Mouse (Mus musculus) kidney, adult 11 months (tissue): ENCODE measurements around the gene Ndrg2.
"Not testable (repeated sequence)": the region's sequence is repeated elsewhere in the genome, so short reads cannot be mapped to it uniquely, and the experiment has no call there.

Source experiments
- DNase-seq: peaks from one replicate; pipeline ENCODE4 v3.0.0; 2022

Gene Ndrg2

DNA sequence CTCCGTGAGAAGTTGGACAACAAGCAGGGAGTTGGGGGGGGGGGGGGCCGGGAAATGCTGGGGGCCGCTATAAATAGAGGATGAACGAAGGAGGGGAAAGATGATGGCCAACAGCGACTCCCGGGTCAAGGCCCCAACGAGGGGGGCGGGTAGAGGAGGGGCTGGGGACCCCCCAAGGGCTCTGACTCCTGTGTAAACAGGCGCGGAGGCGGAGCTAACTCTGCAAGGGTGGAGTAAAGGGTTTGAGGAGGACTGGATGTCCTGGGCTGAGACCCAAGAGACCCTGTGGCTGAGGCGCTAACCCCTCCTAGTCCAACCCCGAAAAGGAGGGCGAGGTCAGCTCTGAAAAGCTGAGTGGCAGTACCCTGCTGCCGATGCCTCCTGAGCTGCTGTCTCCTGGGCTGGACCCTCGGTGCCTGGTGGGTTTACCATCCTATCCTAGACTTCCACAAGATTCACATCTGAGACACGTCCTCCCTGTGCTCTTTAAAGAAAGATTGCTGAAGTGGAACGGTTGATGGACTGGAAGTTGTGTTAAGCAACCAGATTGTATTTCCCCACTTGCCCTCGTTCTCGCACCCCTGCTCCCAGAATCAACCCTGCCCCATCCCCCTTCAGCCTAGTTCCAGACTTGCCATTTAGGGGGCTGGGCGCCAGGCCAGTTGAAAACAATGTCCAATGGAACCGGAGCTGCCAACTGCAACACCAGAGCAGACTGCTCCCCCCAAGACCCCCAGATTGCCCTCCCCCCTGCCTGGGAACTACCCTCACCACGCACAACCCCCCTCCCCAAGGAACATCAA lies at the start of gene Ndrg2:
Ndrg2 (minus strand) TSS at position 199 of the 803 bp plus-strand sequence.
- DNase-seq, result peak; percentile 79

DNA sequence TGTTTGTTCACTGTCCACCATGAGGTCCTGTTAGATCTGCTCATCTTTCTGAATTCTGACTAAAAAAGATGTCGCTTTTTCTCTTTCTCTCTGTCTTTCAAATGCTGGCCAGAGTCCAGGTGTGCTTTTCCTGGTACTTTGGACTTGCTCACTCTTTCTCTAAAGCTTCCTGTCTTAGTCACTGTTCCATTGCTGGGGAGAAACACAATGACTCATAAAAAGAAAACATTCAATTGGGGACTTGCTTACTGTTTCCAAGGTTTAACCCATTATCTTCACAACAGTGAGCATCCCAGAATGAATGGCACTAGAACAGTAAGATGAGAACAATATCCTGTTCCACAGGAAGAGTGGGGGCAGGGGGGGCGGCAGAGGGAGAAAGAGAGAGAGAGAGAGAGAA lies 46.4 kb upstream of the Ndrg2 start:
- no peak for DNase-seq

DNA sequence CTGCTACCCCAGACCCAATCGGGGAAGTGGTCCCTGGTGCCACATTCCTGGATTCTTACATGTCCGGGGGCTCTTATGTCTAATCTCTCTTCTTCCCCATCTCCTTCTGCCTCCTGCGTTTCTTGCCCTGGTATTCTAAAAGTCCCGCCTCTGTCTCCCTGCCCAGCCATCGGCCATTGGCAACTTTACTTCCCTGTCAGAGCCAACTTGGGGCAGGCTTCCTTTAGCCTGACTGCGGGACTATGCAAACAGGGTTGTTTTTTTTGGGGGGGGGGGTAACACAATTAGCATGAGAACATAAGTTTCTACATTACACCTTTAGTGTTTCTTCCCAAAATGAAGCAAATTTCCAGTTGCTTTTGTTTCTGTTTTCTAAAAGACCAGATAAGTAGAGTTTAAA lies 29.4 kb upstream of the Ndrg2 start:
- no peak for DNase-seq

DNA sequence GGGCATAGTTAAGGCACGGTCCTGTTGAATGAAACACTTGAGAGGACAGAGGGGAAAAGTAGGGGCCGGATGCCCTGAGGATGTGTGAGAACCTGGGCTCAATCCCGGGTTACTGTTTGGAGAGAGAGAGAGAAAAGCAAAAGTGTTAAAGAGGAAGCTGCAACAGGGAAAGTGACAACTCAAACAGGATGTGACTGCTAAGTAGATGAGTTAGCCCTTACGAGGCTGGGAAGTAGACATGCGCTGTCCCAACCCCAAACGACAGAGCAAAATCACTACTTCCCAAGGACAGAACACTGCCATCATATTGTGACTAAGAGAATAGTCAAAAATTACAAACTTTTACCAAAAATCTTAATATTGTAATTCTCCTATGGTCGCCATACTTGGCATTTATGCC lies 28.3 kb upstream of the Ndrg2 start:
- DNase-seq, result no peak

DNA sequence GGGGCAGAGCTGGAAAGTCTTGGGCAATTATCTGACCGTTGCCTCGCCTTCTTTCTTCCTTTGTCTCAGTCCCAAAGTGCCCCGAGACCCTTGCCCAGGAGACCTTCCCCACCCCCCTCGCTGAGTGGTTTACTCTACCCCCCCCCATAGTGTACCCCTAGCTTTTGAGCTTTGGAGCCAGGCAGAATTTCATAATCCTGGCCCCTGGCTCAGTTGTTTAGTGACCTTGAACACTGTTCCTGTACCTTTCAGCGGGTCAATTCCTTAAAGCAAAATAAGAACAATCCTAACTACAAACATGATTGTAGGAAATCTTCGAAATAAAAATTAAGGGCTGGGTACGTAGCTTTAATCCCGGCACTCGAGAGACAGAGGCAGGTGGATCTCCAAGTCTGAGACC lies 27.6 kb upstream of the Ndrg2 start:
- no peak for DNase-seq

GRCm38 (mm10) chr14:51940944-51941560 lies 27.1 kb upstream of the Ndrg2 start:
- peak; percentile 52 for DNase-seq

DNA sequence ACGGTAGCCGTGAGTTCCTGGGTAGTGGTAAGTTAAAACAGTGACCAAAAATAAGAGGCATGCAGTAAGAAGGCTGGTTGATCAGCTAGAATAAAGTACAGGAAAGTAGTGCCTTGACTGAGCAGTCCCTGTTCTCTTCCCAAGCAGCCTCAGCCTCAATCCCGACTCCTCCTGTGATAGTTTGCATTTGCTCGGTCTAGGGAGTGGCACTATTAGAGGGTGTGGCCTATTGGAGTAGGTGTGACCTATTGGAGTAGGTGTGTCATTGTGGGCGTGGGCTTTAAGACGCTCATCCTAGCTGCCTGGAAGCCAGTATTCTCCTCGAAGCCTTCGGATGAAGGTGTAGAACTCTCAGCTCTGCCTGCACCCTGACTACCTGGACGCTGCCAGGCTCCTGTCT lies 25.0 kb upstream of the Ndrg2 start:
- DNase-seq, result no peak

DNA sequence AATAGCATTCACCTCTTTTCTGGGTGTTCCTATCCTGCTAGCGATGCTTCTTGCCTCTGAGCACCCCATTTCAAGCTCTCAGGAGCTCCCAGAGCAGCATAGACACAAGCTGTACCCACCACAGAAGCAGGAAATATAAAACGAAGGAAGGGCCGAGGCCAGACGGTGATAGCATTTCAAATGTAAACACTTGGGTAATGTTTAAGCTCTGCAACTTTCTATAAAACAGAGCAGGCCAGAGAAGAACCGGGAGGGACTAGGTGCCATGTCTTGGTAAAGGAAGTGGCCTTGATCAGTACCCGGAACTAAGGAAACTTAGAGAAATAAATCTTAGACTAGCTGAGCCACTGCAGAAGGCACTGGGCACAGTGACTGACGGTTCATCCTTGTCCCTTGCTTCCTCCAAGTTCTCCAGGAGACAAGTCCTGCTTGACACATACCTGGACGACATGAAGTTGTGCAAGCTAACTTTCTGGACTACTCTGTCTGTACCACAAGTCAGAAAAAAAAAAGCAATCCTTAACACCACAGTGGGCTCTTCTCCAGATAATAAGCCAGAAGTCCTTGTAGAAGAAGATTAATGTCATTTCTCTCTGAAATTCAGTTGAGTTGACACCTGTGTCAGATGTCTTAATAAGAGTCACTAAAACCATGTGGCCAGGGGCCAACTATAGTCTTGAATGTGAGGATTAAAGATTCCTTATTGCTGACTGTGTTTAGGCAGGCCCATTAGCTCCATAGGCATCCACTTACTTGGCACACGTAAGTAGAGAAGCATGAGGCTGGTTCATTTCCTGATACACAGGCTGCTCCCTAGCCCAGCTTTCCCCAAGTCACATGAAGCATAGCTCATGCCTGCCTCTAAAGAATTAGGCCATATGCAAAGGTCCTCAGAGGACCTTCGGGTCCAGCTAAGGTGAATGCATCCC lies 18.4 kb upstream of the Ndrg2 start:
- DNase-seq, result no peak

DNA sequence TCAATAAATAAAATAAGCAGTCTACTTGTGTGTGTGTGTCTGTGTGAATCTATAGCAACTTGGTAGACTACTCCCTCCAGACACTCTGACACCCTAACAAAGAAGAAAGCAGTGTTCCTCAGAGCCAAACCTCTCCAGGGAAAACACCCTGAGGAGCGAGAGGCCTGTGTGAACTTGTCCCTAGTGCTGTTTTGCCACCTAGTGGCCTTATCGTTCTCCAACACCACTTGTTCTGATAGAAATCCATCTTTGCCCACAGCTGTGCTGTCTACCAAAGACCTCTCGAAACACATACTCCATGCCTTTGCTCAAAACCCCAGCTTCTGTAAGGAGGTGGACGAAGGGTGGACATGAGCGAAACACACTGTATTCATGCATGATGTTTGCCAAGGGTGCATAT lies 16.9 kb upstream of the Ndrg2 start:
- DNase-seq, result peak; percentile 61

GRCm38 (mm10) chr14:51929968-51930367 lies 16.0 kb upstream of the Ndrg2 start:
- no peak for DNase-seq

DNA sequence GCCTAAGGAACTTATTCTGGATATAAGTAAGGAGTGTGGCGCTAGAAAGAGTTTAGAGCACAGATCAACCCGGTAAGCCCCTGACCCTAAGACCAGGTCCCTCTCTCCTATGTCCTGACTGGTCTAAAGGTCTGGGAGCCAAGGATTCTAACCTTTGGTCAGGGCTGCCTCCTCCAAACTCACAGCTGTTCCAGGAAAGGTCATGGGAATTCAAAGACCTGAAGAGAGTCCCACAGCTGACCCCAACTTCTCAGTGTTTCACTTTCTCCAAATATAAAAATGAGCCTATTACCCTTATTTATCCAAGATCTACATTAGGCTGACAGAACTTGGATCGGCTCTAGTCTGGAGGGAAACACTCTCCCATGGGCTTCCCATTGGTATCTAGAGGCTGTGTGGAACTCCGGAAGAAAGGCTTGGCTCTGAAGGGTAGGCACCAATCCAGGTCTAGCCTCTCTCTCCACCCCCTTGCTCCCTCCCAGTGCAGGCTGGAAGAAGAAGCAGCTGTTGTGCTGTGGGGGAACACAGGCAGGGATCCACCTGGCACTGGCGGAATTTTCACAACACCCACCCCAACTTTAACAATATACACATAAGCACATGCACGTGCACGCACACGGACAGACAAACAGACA lies 15.5 kb upstream of the Ndrg2 start:
- peak; percentile 73 for DNase-seq

GRCm38 (mm10) chr14:51926930-51927329 lies 13.0 kb upstream of the Ndrg2 start:
- not testable (repeated sequence) for DNase-seq

- no peak for DNase-seq
Observed at GRCm38 (mm10) chr14:51923492-51923891, 9.5 kb upstream of the Ndrg2 start.

- no peak for DNase-seq
Observed at GRCm38 (mm10) chr14:51922910-51923309, 9.0 kb upstream of the Ndrg2 start.

DNA sequence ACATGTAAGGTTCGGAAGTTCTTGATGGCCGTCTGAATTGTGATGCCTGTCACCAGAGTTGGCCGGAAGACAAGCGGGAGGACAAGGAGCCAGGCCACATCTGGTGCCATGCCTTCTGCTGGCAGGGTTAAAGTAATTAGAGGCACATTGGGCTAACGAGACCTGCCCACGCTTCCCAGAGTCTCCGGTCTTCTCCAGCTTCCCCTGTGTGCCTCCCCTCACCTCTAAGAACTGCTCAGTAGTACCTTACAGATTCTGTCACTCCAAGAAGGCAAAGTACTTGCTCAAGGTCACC lies 8.6 kb upstream of the Ndrg2 start, which contains the start of gene Rnase13:
Rnase13 (minus strand) TSS at position 203 of the 295 bp plus-strand sequence.
- no peak for DNase-seq

- DNase-seq, result no peak
Observed at GRCm38 (mm10) chr14:51921759-51922570, 8.0 kb upstream of the Ndrg2 start.

DNA sequence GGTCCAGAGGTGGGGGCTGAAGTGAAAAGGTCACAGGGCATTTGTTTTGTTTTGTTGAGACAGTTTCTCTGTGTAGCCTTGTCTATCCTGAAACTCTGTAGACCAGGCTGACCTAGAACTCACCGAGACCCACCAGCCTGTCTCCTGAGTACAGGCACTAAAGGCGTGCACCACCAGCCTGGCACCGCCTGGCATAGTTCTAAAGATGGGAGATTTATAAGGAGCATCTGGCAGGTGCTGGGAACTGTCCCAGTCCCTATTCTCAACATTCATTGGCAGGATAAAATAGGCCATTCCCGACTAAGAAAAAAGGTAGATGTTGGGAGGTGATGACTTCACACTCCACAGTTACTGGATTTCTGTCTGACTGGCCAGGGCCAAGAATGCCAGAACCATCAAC lies 5.0 kb upstream of the Ndrg2 start:
- no peak for DNase-seq

GRCm38 (mm10) chr14:51918125-51918524 lies 4.2 kb upstream of the Ndrg2 start, which contains the start of gene Tppp2:
Gene Tppp2 (plus strand): TSS chr14:51918425.
- no peak for DNase-seq

DNA sequence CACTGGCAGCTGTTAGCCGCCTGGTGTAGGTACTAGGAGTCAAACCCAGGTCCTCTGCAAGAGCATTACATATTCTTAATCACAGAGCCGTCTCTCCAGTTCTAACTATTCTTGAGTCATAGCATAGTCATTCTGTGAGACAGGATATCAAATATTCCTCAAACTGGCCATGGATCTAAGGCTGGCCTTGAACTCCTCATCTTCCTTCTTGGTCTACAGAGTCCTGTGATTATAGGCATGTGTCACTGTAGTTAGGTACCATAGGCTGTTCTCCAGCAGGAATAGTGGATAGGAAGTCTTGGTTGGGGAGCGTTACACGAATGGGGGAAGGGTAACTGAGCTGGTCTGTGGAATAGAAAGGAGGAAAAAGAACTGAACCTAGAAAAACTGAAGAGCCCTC lies 2.6 kb upstream of the Ndrg2 start:
- no peak for DNase-seq

DNA sequence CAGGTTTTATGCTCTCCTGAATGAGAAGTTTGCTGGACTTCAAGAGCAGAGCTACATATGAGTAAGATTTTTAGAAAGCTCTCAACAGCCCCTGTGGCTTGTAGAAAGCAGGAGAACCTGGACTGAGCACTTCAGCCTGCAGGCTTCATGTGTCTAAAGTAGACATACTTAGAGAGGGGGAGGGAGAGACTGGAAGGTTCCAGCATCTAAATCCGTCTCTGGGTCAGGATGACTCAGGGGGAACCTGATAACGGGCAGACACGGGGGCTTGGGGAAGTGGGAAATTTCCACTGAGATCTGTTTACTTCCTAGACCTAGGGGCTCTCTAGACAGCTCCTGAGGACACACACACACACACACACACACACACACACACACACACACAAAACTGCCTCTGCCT lies 1.1 kb upstream of the Ndrg2 start:
- no peak for DNase-seq

- peak; percentile 91 for DNase-seq
Observed at GRCm38 (mm10) chr14:51913062-51913959, 647 bp downstream of the Ndrg2 start.
